Mouse (Mus musculus): ENCODE data around the gene Ddx23. TPM values are rescaled to one million over a fixed set of nuclear protein-coding genes. Genes with fewer than 3 reads are reported as not detected.

The Ddx23 gene
- total RNA-seq, 2 experiments from 2014 or later, result 55.2 to 57.2 TPM

GRCm38 (mm10) chr15:98634541-98635081 lies 28.1 kb downstream of the Ddx23 start:
- intact Hi-C loops (cut with DNase I), result no loop called here

GRCm38 (mm10) chr15:98633822-98634470 lies 28.7 kb downstream of the Ddx23 start:
- intact Hi-C loops (cut with DNase I), result no loop called here

More at GRCm38 (mm10) chr15:98634541-98635081, 28.1 kb downstream of the Ddx23 start:
- peak; percentile 82 to 85 for DNase-seq

GRCm38 (mm10) chr15:98632921-98633320 lies 29.8 kb downstream of the Ddx23 start:
- intact Hi-C loops (cut with DNase I), result no loop called here
- no peak for DNase-seq

More at GRCm38 (mm10) chr15:98633822-98634470, 28.7 kb downstream of the Ddx23 start:
- DNase-seq, result no peak

GRCm38 (mm10) chr15:98632107-98632744 lies 30.5 kb downstream of the Ddx23 start:
- intact Hi-C loops (cut with DNase I), result no loop called here
- DNase-seq, result peak; percentile 73 to 74

GRCm38 (mm10) chr15:98631493-98631892 lies 31.2 kb downstream of the Ddx23 start:
- intact Hi-C loops (cut with DNase I), result no loop called here

GRCm38 (mm10) chr15:98630540-98630939 lies 32.2 kb downstream of the Ddx23 start, which contains the start of gene Cacnb3:
Gene Cacnb3 (plus strand): TSS chr15:98630840.
- intact Hi-C loops (cut with DNase I), result no loop called here
- DNase-seq, result no peak

More at GRCm38 (mm10) chr15:98631493-98631892, 31.2 kb downstream of the Ddx23 start:
- DNase-seq, result peak; percentile 77 to 93

GRCm38 (mm10) chr15:98629464-98629863 lies 33.2 kb downstream of the Ddx23 start:
- DNase-seq, result no peak
- intact Hi-C loops (cut with DNase I), result no loop called here

- intact Hi-C loops (cut with DNase I), result no loop called here
- peak in 1 of 2 experiments; percentile 43 for DNase-seq
Observed at GRCm38 (mm10) chr15:98628589-98629254, 34.0 kb downstream of the Ddx23 start.

GRCm38 (mm10) chr15:98626487-98627212 lies 36.0 kb downstream of the Ddx23 start:
- intact Hi-C loops (cut with DNase I), result no loop called here
- DNase-seq, result no peak

GRCm38 (mm10) chr15:98626078-98626477 lies 36.6 kb downstream of the Ddx23 start:
- DNase-seq, result no peak
- intact Hi-C loops (cut with DNase I), result no loop called here

GRCm38 (mm10) chr15:98623361-98623821 lies 39.3 kb downstream of the Ddx23 start:
- intact Hi-C loops (cut with DNase I), result no loop called here
- no peak for DNase-seq

- DNase-seq, result no peak
- intact Hi-C loops (cut with DNase I), result no loop called here
Observed at GRCm38 (mm10) chr15:98622721-98623120, 40.0 kb downstream of the Ddx23 start.

GRCm38 (mm10) chr15:98622199-98622598 lies 40.5 kb downstream of the Ddx23 start:
- intact Hi-C loops (cut with DNase I), result no loop called here
- DNase-seq, result no peak

- intact Hi-C loops (cut with DNase I), result loop anchor here (1.0 to 2.0 kb wide), 2 partner anchors 37 to 106 kb away; no protein-coding TSS in a partner anchor
- DNase-seq, result peak; percentile 88 to 94
Observed at GRCm38 (mm10) chr15:98617176-98617537, 45.5 kb downstream of the Ddx23 start.

GRCm38 (mm10) chr15:98616362-98617175 lies 46.1 kb downstream of the Ddx23 start:
- DNase-seq, result peak in 1 of 2 experiments; percentile 47
- intact Hi-C loops (cut with DNase I), result loop anchor here (1.0 to 2.0 kb wide), 2 partner anchors 36 to 106 kb away; no protein-coding TSS in a partner anchor

- peak in 1 of 2 experiments; percentile 48 for DNase-seq
- intact Hi-C loops (cut with DNase I), result loop anchor here (2.0 kb wide), 1 partner anchor 105 kb away; no protein-coding TSS in a partner anchor
Observed at GRCm38 (mm10) chr15:98615751-98616150, 46.9 kb downstream of the Ddx23 start.

GRCm38 (mm10) chr15:98614971-98615370 lies 47.7 kb downstream of the Ddx23 start:
- DNase-seq, result no peak
- intact Hi-C loops (cut with DNase I), result no loop called here

- intact Hi-C loops (cut with DNase I), result no loop called here
- peak; percentile 65 to 70 for DNase-seq
Observed at GRCm38 (mm10) chr15:98614551-98614950, 48.1 kb downstream of the Ddx23 start.

GRCm38 (mm10) chr15:98612229-98612628 lies 50.5 kb downstream of the Ddx23 start:
- no peak for DNase-seq
- intact Hi-C loops (cut with DNase I), result no loop called here

Data from heart, postnatal 10 days (tissue).